Mouse (Mus musculus): ENCODE data around the gene Fam57b. TPM values are rescaled to one million over a fixed set of nuclear protein-coding genes. Genes with fewer than 3 reads are reported as not detected.

The Fam57b gene
- polyA plus RNA-seq, 1 experiment from 2014 or later, result not detected

GRCm38 (mm10) chr7:126867534-126867933 is 70.1 kb downstream of the Fam57b start:
- H3K36me3 ChIP-seq (ENCODE audit: control insufficient read depth, insufficient read depth, low read length), result peaks cover 56% of the 10 kb centered on the region
- peaks cover 17% of the 10 kb centered on the region for H3K4me1 ChIP-seq (ENCODE audit: control insufficient read depth, insufficient read depth, low read length)
- no peak overlapping the region for H3K4me2 ChIP-seq (ENCODE audit: low read depth, severe bottlenecking)
- ATAC-seq (ENCODE audit: insufficient number of reproducible peaks, low FRiP score, low TSS enrichment, low read depth) (no peak), DNase-seq (ENCODE audit: low spot score) (no peak)
- no peak overlapping the region for H3K4me3 ChIP-seq (ENCODE audit: low read depth, low read length)
- H3K9me3 ChIP-seq (ENCODE audit: control insufficient read depth, low read length), result no peaks in the 10 kb centered on the region
- 91% methylated on average over 2 of the region's 2 CpGs for WGBS
- H3K27me3 ChIP-seq (ENCODE audit: control insufficient read depth, insufficient read depth, low read length), result no peaks in the 10 kb centered on the region
- H3K27ac ChIP-seq (replicated peaks; ENCODE audit: low read depth, low read length), result no peak overlapping the region
- H3K9ac ChIP-seq (ENCODE audit: low read length), result no peak overlapping the region

DNA sequence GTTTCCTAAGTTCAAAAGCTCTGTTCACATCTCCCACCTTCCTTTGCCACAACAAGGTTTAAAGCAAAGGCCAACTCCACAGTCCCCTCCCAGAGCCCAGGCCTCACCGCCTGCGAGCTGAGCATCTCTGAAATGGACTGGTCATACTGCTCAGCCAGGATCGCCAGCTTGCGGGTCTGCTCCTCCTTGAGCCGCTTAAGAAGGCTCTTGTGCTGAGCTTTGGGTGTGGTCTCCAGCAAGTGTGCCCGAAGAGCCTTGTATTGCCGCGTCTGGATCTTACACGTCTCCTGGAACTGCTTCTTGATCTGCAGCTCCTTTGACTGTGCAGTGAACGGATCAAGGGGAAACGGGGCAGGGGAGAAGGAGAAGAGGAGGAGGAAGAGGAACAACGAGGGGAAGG is 70.5 kb downstream of the Fam57b start:
- ATAC-seq (ENCODE audit: insufficient number of reproducible peaks, low FRiP score, low TSS enrichment, low read depth) (no peak), DNase-seq (ENCODE audit: low spot score) (no peak)
- no peaks in the 10 kb centered on the region for H3K27me3 ChIP-seq (ENCODE audit: control insufficient read depth, insufficient read depth, low read length)
- H3K9ac ChIP-seq (ENCODE audit: low read length), result no peak overlapping the region
- H3K9me3 ChIP-seq (ENCODE audit: control insufficient read depth, low read length), result no peaks in the 10 kb centered on the region
- peaks cover 13% of the 10 kb centered on the region for H3K4me1 ChIP-seq (ENCODE audit: control insufficient read depth, insufficient read depth, low read length)
- no peak overlapping the region for H3K4me2 ChIP-seq (ENCODE audit: low read depth, severe bottlenecking)
- H3K36me3 ChIP-seq (ENCODE audit: control insufficient read depth, insufficient read depth, low read length), result peaks cover 60% of the 10 kb centered on the region
- WGBS, result 91% methylated on average over 12 of the region's 12 CpGs
- H3K27ac ChIP-seq (replicated peaks; ENCODE audit: low read depth, low read length), result no peak overlapping the region
- H3K4me3 ChIP-seq (ENCODE audit: low read depth, low read length), result no peak overlapping the region

DNA sequence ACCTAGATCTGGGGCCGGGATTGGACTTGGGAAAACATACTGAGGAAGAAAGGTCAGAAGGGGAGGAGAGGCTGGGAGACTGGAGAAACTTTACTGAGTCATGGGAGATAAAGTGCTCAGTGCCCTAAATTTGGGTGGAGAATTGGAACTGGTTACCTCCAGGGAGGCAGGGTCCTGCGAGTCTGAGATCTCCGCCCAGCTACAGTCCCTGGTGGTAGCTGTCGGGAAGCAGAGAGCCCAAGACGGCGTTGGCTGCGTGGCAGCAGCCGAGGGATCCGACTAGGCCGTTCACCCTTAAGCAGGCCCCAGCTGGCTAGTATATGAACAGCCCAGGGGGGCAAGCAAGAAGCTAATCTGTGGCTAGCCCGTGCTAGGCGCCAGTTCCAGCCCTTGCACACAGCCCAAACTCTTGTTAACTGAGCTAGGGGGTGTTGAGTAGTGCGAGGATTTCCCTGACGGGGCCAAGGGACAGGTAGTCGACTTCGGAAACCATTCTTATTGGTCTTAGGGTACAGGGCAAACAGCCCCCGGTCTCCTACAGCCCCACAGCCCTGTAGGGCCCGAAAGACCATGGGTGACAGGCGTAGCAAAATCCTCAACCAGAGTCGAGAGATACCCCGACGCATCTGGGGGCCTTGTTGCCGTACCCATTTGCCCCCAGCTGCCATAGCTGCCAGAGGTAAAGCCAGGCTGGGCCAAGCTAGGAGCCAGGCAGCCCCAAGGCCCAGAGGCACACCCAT is 72.5 kb downstream of the Fam57b start:
- DNase-seq (ENCODE audit: low spot score), result no peak
- no peaks in the 10 kb centered on the region for H3K9me3 ChIP-seq (ENCODE audit: control insufficient read depth, low read length)
- no peak overlapping the region for H3K4me3 ChIP-seq (ENCODE audit: low read depth, low read length)
- no peak overlapping the region for H3K27ac ChIP-seq (replicated peaks; ENCODE audit: low read depth, low read length)
- H3K27me3 ChIP-seq (ENCODE audit: control insufficient read depth, insufficient read depth, low read length), result no peaks in the 10 kb centered on the region
- H3K9ac ChIP-seq (ENCODE audit: low read length), result no peak overlapping the region
- H3K36me3 ChIP-seq (ENCODE audit: control insufficient read depth, insufficient read depth, low read length), result peaks cover 66% of the 10 kb centered on the region
- no peak overlapping the region for H3K4me2 ChIP-seq (ENCODE audit: low read depth, severe bottlenecking)
- WGBS, result 93% methylated on average over 23 of the region's 23 CpGs
- ATAC-seq (ENCODE audit: insufficient number of reproducible peaks, low FRiP score, low TSS enrichment, low read depth), result no peak
- H3K4me1 ChIP-seq (ENCODE audit: control insufficient read depth, insufficient read depth, low read length), result no peaks in the 10 kb centered on the region

DNA sequence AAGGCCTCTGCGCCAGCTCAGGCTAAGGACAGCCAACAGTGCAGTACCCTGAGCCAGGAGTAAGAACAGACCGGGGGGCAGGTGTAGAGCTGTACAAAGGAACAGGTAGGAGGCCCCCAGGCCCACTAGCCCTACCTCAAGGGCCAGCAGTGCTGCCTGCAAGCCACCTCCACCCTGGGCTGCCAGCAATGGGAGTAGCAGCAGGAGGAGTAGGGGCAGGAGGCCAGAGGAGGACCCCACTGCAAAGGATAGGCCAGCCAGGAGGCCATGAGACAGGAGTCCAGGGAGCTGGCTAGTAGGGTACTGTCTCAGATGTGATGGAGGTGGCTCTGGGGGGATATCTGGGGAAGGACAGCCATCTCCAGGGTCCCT is 73.0 kb downstream of the Fam57b start:
- Histone ChIP-seq H3K4me1 (ENCODE audit: control insufficient read depth, insufficient read depth, low read length) (no peaks in the 10 kb centered on the region), H3K9me3 (ENCODE audit: control insufficient read depth, low read length) (no peaks in the 10 kb centered on the region), H3K4me2 (ENCODE audit: low read depth, severe bottlenecking) (no peak overlapping the region), H3K27me3 (ENCODE audit: control insufficient read depth, insufficient read depth, low read length) (no peaks in the 10 kb centered on the region), H3K36me3 (ENCODE audit: control insufficient read depth, insufficient read depth, low read length) (peaks cover 64% of the 10 kb centered on the region), H3K4me3 (ENCODE audit: low read depth, low read length) (no peak overlapping the region), H3K9ac (ENCODE audit: low read length) (no peak overlapping the region), H3K27ac (replicated peaks; ENCODE audit: low read depth, low read length) (no peak overlapping the region)
- WGBS, result 97% methylated on average over 2 of the region's 2 CpGs
- DNase-seq (ENCODE audit: low spot score), result no peak
- no peak for ATAC-seq (ENCODE audit: insufficient number of reproducible peaks, low FRiP score, low TSS enrichment, low read depth)

- no peak overlapping the region for H3K4me2 ChIP-seq (ENCODE audit: low read depth, severe bottlenecking)
- ATAC-seq (ENCODE audit: insufficient number of reproducible peaks, low FRiP score, low TSS enrichment, low read depth), result no peak
These were observed 79.8 kb downstream of the Fam57b start for GRCm38 (mm10) chr7:126877239-126877638.

More at GRCm38 (mm10) chr7:126877239-126877638, 79.8 kb downstream of the Fam57b start:
- no peak overlapping the region for H3K27ac ChIP-seq (replicated peaks; ENCODE audit: low read depth, low read length)
- peaks cover 3% of the 10 kb centered on the region; the same call in 1 of the 2 replicates for H3K4me1 ChIP-seq (ENCODE audit: control insufficient read depth, insufficient read depth, low read length)
- no peak for DNase-seq (ENCODE audit: low spot score)
- H3K4me3 ChIP-seq (ENCODE audit: low read depth, low read length), result no peak overlapping the region
- H3K36me3 ChIP-seq (ENCODE audit: control insufficient read depth, insufficient read depth, low read length), result peaks cover 38% of the 10 kb centered on the region
- H3K27me3 ChIP-seq (ENCODE audit: control insufficient read depth, insufficient read depth, low read length), result no peaks in the 10 kb centered on the region
- WGBS, result 97% methylated on average over 1 of the region's 1 CpGs
- no peak overlapping the region for H3K9ac ChIP-seq (ENCODE audit: low read length)
- H3K9me3 ChIP-seq (ENCODE audit: control insufficient read depth, low read length), result no peaks in the 10 kb centered on the region

Other genes with a start within 250 kb of the Fam57b start
- gene Eif3c, start 231.3 kb upstream of the Fam57b start, polyA plus RNA-seq (2014; fragmentation: Nextera tagmentation; extraction: Ambion mirVana), result 195 and 204 TPM in 2 replicates
- gene Apobr, start 212.7 kb upstream of the Fam57b start, polyA plus RNA-seq (2014; fragmentation: Nextera tagmentation; extraction: Ambion mirVana), result 0.34 and 0.61 TPM in 2 replicates
- gene Cln3, start 211.9 kb upstream of the Fam57b start, polyA plus RNA-seq (2014; fragmentation: Nextera tagmentation; extraction: Ambion mirVana), result 27.9 and 33.6 TPM in 2 replicates
- gene Il27, start 202.7 kb upstream of the Fam57b start, polyA plus RNA-seq (2014; fragmentation: Nextera tagmentation; extraction: Ambion mirVana), result not detected in 2 replicates
- gene Nupr1, start 166.8 kb upstream of the Fam57b start, polyA plus RNA-seq (2014; fragmentation: Nextera tagmentation; extraction: Ambion mirVana), result 0.31 and 1.3 TPM in 2 replicates
- gene Sgf29, start 148.4 kb upstream of the Fam57b start, polyA plus RNA-seq (2014; fragmentation: Nextera tagmentation; extraction: Ambion mirVana), result 61.9 and 65.6 TPM in 2 replicates
- 0.23 and 0.47 TPM in 2 replicates for gene Sult1a1, start 121.2 kb upstream of the Fam57b start, polyA plus RNA-seq (2014; fragmentation: Nextera tagmentation; extraction: Ambion mirVana)
- 152 and 160 TPM in 2 replicates for gene Bola2, start 102.3 kb upstream of the Fam57b start, polyA plus RNA-seq (2014; fragmentation: Nextera tagmentation; extraction: Ambion mirVana)
- 8.8 and 9.3 TPM in 2 replicates for gene Slx1b, start 101.9 kb upstream of the Fam57b start, polyA plus RNA-seq (2014; fragmentation: Nextera tagmentation; extraction: Ambion mirVana)
- gene Coro1a, start 89.9 kb upstream of the Fam57b start, polyA plus RNA-seq (2014; fragmentation: Nextera tagmentation; extraction: Ambion mirVana), result 35.9 and 37.7 TPM in 2 replicates
- gene Mapk3, start 38.1 kb upstream of the Fam57b start, polyA plus RNA-seq (2014; fragmentation: Nextera tagmentation; extraction: Ambion mirVana), result 35.4 and 37.4 TPM in 2 replicates
- gene Gdpd3, start 31.3 kb upstream of the Fam57b start, polyA plus RNA-seq (2014; fragmentation: Nextera tagmentation; extraction: Ambion mirVana), result 1.7 and 2.4 TPM in 2 replicates
- 97.8 and 112 TPM in 2 replicates for gene Ypel3, start 20.7 kb upstream of the Fam57b start, polyA plus RNA-seq (2014; fragmentation: Nextera tagmentation; extraction: Ambion mirVana)
- gene Tbx6, start 16.2 kb upstream of the Fam57b start, polyA plus RNA-seq (2014; fragmentation: Nextera tagmentation; extraction: Ambion mirVana), result 0.45 and 0.67 TPM in 2 replicates
- gene Ppp4c, start 5.2 kb upstream of the Fam57b start, polyA plus RNA-seq (2014; fragmentation: Nextera tagmentation; extraction: Ambion mirVana), result 400 and 426 TPM in 2 replicates
- gene 4930451I11Rik, start 34.0 kb downstream of the Fam57b start, polyA plus RNA-seq (2014; fragmentation: Nextera tagmentation; extraction: Ambion mirVana), result not detected in 2 replicates
- gene Doc2a, start 49.7 kb downstream of the Fam57b start, polyA plus RNA-seq (2014; fragmentation: Nextera tagmentation; extraction: Ambion mirVana), result 0.85 and 1.5 TPM in 2 replicates
- 25.9 and 29.4 TPM in 2 replicates for gene Hirip3, start 64.3 kb downstream of the Fam57b start, polyA plus RNA-seq (2014; fragmentation: Nextera tagmentation; extraction: Ambion mirVana)
- gene Ino80e, start 64.7 kb downstream of the Fam57b start, polyA plus RNA-seq (2014; fragmentation: Nextera tagmentation; extraction: Ambion mirVana), result 117 and 118 TPM in 2 replicates
- gene Taok2, start 87.0 kb downstream of the Fam57b start, polyA plus RNA-seq (2014; fragmentation: Nextera tagmentation; extraction: Ambion mirVana), result 30.4 and 31.6 TPM in 2 replicates
- 14.1 and 16.5 TPM in 2 replicates for gene Tmem219, start 125.2 kb downstream of the Fam57b start, polyA plus RNA-seq (2014; fragmentation: Nextera tagmentation; extraction: Ambion mirVana)
- gene Kctd13, start 131.2 kb downstream of the Fam57b start, polyA plus RNA-seq (2014; fragmentation: Nextera tagmentation; extraction: Ambion mirVana), result 16.7 and 17.5 TPM in 2 replicates
- 0.32 TPM in 1 of 2 replicates, not detected in the other for gene Asphd1, start 151.9 kb downstream of the Fam57b start, polyA plus RNA-seq (2014; fragmentation: Nextera tagmentation; extraction: Ambion mirVana)
- gene Sez6l2, start 152.9 kb downstream of the Fam57b start, polyA plus RNA-seq (2014; fragmentation: Nextera tagmentation; extraction: Ambion mirVana), result 0.16 and 0.26 TPM in 2 replicates
- 63.7 and 68.7 TPM in 2 replicates for gene Cdipt, start 178.2 kb downstream of the Fam57b start, polyA plus RNA-seq (2014; fragmentation: Nextera tagmentation; extraction: Ambion mirVana)
- gene Cdiptos, start 178.4 kb downstream of the Fam57b start, polyA plus RNA-seq (2014; fragmentation: Nextera tagmentation; extraction: Ambion mirVana), result 1.2 and 1.5 TPM in 2 replicates
- gene Mvp, start 217.0 kb downstream of the Fam57b start, polyA plus RNA-seq (2014; fragmentation: Nextera tagmentation; extraction: Ambion mirVana), result 2.3 and 3.0 TPM in 2 replicates
- gene Pagr1b, start 218.8 kb downstream of the Fam57b start, polyA plus RNA-seq (2014; fragmentation: Nextera tagmentation; extraction: Ambion mirVana), result not detected in 2 replicates
- 59.5 and 88.7 TPM in 2 replicates for gene Pagr1a, start 219.7 kb downstream of the Fam57b start, polyA plus RNA-seq (2014; fragmentation: Nextera tagmentation; extraction: Ambion mirVana)
- gene Gm42742, start 223.4 kb downstream of the Fam57b start, polyA plus RNA-seq (2014; fragmentation: Nextera tagmentation; extraction: Ambion mirVana), result 26.2 and 66.8 TPM in 2 replicates
- 7.7 and 9.2 TPM in 2 replicates for gene Prrt2, start 223.5 kb downstream of the Fam57b start, polyA plus RNA-seq (2014; fragmentation: Nextera tagmentation; extraction: Ambion mirVana)
- gene Maz, start 229.4 kb downstream of the Fam57b start, polyA plus RNA-seq (2014; fragmentation: Nextera tagmentation; extraction: Ambion mirVana), result 84.8 TPM in 2 replicates
- 196 and 199 TPM in 2 replicates for gene Kif22, start 244.8 kb downstream of the Fam57b start, polyA plus RNA-seq (2014; fragmentation: Nextera tagmentation; extraction: Ambion mirVana)

Data from limb, embryonic 11.5 days (tissue).